Mouse (Mus musculus) ES-CJ7 (cell line): ENCODE results near the gene Plbd2.

ENCODE experiments used
- DNase-seq: peaks from one replicate; pipeline ENCODE4 v3.0.0; 2011; ENCODE audit warnings: low read depth, low spot score

Plbd2 gene

DNA sequence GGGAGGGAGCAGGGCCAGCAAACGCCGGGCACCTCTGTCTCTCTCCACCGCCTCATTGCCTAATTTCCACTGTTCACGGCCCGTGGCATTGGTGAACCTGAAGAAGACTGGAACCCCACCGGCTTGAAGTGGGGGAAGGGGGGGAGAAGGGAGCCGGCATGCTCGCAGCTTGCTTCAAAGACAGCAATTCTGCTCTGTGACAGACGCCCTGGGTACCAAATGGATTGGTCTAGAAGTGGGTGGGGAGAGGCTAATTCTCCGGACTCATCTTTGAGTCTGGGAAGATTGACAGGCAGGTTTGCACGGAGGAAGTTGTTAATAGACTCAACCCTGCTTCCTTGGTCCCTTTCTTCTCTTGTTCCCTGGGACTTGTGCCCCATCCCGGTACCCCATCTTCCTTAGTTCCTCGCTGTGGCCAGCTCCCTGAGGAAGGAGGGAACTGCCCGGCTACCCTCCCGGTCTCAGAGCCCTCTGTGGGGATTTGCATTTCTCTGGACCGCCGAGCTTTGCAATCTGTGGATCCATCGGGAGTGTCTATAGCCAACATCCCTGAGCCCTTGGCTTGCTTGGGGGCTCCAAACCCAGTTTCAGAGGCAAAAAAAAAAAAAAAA lies 66.4 kb downstream of the Plbd2 start:
- peak; percentile 77 for DNase-seq

DNA sequence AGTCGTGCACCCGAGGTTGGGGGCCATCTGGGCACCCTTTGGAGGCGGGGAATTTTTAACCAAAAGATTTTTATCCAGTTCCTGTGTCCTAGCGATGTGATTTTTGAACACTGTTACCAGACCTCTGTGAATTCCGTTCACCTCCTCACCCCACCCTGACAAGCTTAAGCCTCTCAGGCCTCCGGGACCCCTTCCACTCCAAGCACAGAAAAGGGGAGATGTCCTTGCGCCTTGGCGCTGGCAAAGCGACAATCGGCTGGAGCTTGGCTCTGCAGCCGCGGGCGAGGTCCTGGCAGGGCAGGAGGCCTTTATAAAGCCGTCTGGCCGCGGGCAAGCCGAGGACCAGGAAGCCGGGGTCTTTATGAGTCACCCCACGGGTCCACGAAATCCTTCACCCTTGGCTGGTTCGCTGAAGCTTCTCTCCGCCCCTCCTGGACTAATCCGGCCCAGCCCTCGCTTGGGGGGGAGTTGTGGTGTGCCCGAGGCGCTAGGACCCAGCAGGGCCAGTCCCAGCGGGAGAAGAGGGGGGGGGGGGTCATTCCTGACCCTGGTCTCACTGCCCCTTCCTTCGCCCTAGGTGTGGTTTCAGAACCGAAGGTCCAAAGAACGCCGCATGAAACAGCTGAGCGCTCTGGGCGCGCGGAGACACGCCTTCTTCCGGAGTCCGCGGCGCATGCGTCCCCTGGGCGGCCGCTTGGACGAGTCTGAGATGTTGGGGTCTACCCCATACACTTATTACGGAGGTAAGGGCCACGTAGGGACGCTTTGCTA lies 67.5 kb downstream of the Plbd2 start:
- DNase-seq = peak; percentile 66

DNA sequence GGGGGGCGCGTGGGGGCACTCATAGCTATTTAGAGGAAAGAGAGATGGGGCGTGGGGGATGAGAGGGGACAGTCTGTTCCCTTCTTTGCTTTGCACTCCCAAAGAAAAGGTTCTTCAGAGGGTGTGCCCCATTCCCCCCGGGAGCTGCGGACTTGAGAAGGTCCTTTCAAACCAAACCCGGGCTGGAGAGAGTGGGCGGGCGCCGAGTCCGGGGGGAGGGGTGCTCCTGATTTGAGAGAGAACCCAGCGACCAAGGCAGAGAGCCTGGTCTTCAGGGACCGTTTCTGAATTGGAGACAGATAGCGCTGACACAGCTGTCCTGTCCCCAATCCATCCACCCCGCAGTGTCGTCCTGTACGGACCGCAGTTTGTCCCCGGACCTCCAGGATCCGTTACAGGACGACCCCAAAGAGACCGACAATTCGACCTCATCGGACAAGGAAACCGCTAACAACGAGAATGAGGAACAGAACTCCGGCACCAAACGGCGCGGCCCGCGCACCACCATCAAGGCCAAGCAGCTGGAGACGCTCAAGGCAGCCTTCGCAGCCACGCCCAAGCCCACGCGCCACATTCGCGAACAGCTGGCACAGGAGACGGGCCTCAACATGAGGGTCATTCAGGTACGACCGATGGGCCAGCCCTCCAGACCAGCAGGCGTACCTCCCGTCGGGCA lies 68.3 kb downstream of the Plbd2 start:
- peak; percentile 81 for DNase-seq

DNA sequence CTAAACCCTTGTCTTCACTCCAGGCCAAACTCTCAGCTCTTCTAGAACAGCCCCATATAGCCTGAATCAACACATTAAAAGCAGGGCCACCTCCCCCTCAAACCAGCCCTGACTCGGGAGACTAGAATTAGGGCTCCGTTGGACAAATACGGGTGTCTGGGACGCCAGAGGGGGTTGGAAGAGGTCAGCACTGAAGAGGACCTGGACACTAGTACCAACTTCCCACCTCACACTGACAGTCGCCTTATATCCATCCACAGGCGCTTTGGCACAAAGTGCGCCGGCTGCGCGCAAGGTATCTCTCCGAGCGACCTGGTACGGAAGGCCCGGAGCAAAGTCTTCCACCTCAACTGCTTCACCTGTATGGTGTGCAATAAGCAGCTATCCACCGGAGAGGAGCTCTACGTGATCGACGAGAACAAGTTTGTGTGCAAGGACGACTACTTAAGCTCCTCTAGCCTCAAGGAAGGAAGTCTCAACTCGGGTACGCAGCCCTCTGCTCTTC lies 69.1 kb downstream of the Plbd2 start:
- peak; percentile 36 for DNase-seq
